Mouse (Mus musculus) heart, adult 8-10 months (tissue): Measurements from ENCODE around the gene Rhox3a2. TPM values are rescaled to one million over a fixed set of nuclear protein-coding genes. Genes with fewer than 3 reads are reported as not detected.
"Not testable (repeated sequence)": the region's sequence is repeated elsewhere in the genome, so short reads cannot be mapped to it uniquely, and the experiment has no call there.

ENCODE experiments used
- DNase-seq: peaks from one replicate; pipeline ENCODE4 v3.0.0; 2022; ENCODE audit warnings: low spot score
- total RNA-seq, 4 experiments: library from RNA; stranded (reverse); gene quantifications; 2 replicates each; pipeline ENCODE4 v1.2.4; 2022

Gene Rhox3a2
- total RNA-seq = not detected

DNA sequence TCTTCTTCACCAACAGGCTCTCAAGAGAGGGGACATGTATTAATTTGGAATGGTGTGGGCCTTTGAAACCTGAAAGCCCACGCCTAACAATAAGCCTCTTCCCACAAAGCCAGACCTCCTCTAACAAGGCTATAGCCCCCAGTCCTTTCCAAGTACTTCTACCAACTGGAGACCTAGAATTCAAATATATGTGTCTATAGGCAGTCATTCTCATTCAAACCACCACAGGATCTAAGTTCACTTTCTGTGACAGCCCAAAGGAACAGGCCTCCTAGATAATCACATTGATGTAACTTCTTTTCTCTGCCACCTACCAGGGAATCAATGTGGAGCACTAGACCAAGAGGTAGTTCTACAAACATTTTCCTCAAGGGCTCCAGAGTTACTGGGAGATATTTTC is at the start of gene Rhox3a2:
Gene Rhox3a2 (plus strand): TSS at position 301 of the 400 bp plus-strand sequence.
- not testable (repeated sequence) for DNase-seq

DNA sequence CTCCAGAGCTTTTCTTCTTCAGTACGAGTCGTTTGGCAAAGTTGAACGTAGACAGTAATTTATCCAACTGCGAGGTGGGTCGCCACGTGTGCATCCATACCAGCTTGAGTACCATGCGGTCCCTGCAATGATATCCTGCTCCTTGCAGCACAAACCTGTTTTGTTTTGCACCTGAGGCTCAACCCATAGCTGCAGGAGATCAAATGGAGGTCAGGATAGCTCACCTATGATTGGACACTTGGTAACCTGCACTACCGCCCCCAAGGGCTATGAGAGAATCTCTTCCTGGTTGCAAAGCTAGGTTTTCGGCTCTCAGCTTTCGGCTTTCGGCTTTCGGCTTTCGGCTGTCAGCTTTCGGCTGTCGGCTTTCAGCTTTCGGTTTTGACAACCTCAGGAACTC is 10.7 kb downstream of the Rhox3a2 start, which contains the start of gene Rhox4a2:
Gene Rhox4a2 (plus strand): TSS at position 301 of the 400 bp plus-strand sequence.
- DNase-seq = not testable (repeated sequence)

DNA sequence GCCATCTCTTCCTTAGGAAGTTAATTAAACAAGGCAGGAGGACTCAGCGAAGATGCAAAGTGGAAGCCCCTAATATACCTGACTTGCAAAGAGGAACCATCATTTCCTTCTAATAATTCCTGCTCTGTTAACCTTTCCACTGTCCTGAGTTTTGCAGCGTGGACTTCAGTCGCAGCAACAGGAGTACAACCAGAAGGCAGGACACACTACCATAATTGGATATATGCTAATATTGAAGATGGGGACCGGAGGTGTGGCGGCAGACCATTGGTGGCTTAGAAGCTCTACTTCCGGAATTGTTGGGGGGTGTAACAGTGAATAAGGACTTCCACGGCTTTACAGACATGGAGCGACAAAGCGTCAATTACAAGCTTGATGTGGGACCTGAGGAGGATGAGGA is 31.9 kb downstream of the Rhox3a2 start, which contains the start of gene Rhox2b:
Gene Rhox2b (plus strand): TSS at position 301 of the 400 bp plus-strand sequence.
- DNase-seq = not testable (repeated sequence)

DNA sequence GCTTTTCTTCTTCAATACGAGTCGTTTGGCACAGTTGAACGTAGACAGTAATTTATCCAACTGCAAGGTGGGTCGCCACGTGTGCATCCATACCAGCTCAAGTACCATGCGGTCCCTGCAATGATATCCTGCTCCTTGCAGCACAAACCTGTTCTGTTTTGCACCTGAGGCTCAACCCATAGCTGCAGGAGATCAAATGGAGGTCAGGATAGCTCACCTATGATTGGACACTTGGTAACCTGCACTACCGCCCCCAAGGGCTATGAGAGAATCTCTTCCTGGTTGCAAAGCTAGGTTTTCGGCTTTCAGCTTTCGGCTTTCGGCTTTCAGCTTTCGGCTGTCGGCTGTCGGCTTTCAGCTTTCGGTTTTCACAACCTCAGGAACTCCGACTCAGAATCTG is 52.4 kb downstream of the Rhox3a2 start, which contains the start of gene Rhox4b:
Gene Rhox4b (plus strand): TSS at position 301 of the 400 bp plus-strand sequence.
- not testable (repeated sequence) for DNase-seq

Other genes with a start within 250 kb of the Rhox3a2 start
- gene Akap14, start 211.2 kb upstream of the Rhox3a2 start, total RNA-seq = not detected
- gene Ndufa1, start 188.9 kb upstream of the Rhox3a2 start, total RNA-seq = 1,000 to 10,000 TPM in 1 of 4 experiments, 100 to 1,000 TPM in 3; 768 to 1,020 (median 863) TPM
- gene Rnf113a1, start 188.8 kb upstream of the Rhox3a2 start, total RNA-seq = 1 to 10 TPM; 1.4 to 2.1 (median 1.8) TPM
- gene Gm9, start 169.0 kb upstream of the Rhox3a2 start, total RNA-seq = not detected
- not detected for gene Rhox1, start 157.8 kb upstream of the Rhox3a2 start, total RNA-seq
- gene Rhox2a, start 135.1 kb upstream of the Rhox3a2 start, total RNA-seq = not detected
- not detected for gene Rhox3a, start 130.1 kb upstream of the Rhox3a2 start, total RNA-seq
- gene Rhox4a, start 114.7 kb upstream of the Rhox3a2 start, total RNA-seq = not detected
- not detected for gene Rhox4a2, start 10.8 kb downstream of the Rhox3a2 start, total RNA-seq
- gene Rhox2b, start 32.0 kb downstream of the Rhox3a2 start, total RNA-seq = not detected
- gene Rhox4b, start 52.5 kb downstream of the Rhox3a2 start, total RNA-seq = not detected
- gene Rhox2c, start 73.7 kb downstream of the Rhox3a2 start, total RNA-seq = under 1 TPM in 1 of 4 experiments, not detected in 3; 0.85 TPM
- gene Rhox3c, start 78.6 kb downstream of the Rhox3a2 start, total RNA-seq = not detected
- gene Rhox4c, start 100.3 kb downstream of the Rhox3a2 start, total RNA-seq = not detected
- not detected for gene Rhox2d, start 113.4 kb downstream of the Rhox3a2 start, total RNA-seq
- gene Rhox4d, start 134.3 kb downstream of the Rhox3a2 start, total RNA-seq = not detected
- not detected for gene Rhox2e, start 150.4 kb downstream of the Rhox3a2 start, total RNA-seq
- gene Rhox3e, start 162.0 kb downstream of the Rhox3a2 start, total RNA-seq = not detected
- not detected for gene Rhox4e, start 177.4 kb downstream of the Rhox3a2 start, total RNA-seq
- gene Rhox2f, start 191.4 kb downstream of the Rhox3a2 start, total RNA-seq = not detected
- gene Rhox3f, start 201.0 kb downstream of the Rhox3a2 start, total RNA-seq = not detected
- not detected for gene Rhox4f, start 227.7 kb downstream of the Rhox3a2 start, total RNA-seq
- not detected for gene Rhox3g, start 248.6 kb downstream of the Rhox3a2 start, total RNA-seq